Comparison of ENCODE assay signal across 20 mouse cellular contexts in genomic region chr2:32596725-32597124, GRCm38 (mm10). TPM values are rescaled to one million over a fixed set of nuclear protein-coding genes. Genes with fewer than 3 reads are reported as not detected.
DNase-seq lines count a peak whose midpoint lies in the region; ATAC-seq lines count a peak whose summit lies in the region.
"Had no signal": no experiment of that assay in that cellular context is flagged by ENCODE, and none has a peak within 500 bp of the region (broad histone marks: within the 10 kb centered on the region; RNA-seq: fewer than 3 reads in every experiment).

No protein-coding gene starts in this region.

- no peak overlapping the region for H3K4me3 ChIP-seq in hindbrain, embryonic 16.5 days (ENCODE audit: low read length)
- H3K4me3 ChIP-seq in hindbrain, embryonic 12.5 days: no peak overlapping the region
- H3K4me3 ChIP-seq: embryonic facial prominence, embryonic 10.5 days; erythroblast, embryonic 14.5 days; layer of hippocampus, adult 2 months; left cerebral cortex, adult 2 months; midbrain, embryonic 10.5 days; myocyte had no signal

- no peaks in the 10 kb centered on the region for H3K9me3 ChIP-seq in hindbrain, embryonic 16.5 days (ENCODE audit: control insufficient read depth, low read length)
- H3K9me3 ChIP-seq in hindbrain, embryonic 12.5 days (replicated peaks): no peaks in the 10 kb centered on the region
- H3K9me3 ChIP-seq: embryonic facial prominence, embryonic 10.5 days; midbrain, embryonic 10.5 days had no signal

- H3K9ac ChIP-seq in hindbrain, embryonic 16.5 days (ENCODE audit: low read depth, low read length): no peak overlapping the region
- H3K9ac ChIP-seq in hindbrain, embryonic 12.5 days: no peak overlapping the region
- H3K9ac ChIP-seq: liver, postnatal 0 days had no signal

- no peaks in the 10 kb centered on the region for H3K27me3 ChIP-seq in hindbrain, embryonic 16.5 days (replicated peaks; ENCODE audit: control insufficient read depth, insufficient read depth, low read length)
- no peaks in the 10 kb centered on the region for H3K27me3 ChIP-seq in hindbrain, embryonic 12.5 days

- no peak overlapping the region for H3K4me2 ChIP-seq in hindbrain, embryonic 16.5 days (ENCODE audit: low read length)
- H3K4me2 ChIP-seq in hindbrain, embryonic 12.5 days (replicated peaks): no peak overlapping the region
- H3K4me2 ChIP-seq: heart, embryonic 11.5 days had no signal

- H3K4me1 ChIP-seq in hindbrain, embryonic 16.5 days (ENCODE audit: control insufficient read depth, insufficient read depth, low read depth, low read length): no peaks in the 10 kb centered on the region
- H3K4me1 ChIP-seq in hindbrain, embryonic 12.5 days: peaks cover 6% of the 10 kb centered on the region; the same call in 1 of the 2 replicates

- peak; percentile 32; the same call in 1 of the 2 replicates for ATAC-seq in hindbrain, embryonic 16.5 days
- no peak for ATAC-seq in hindbrain, embryonic 12.5 days (ENCODE audit: low FRiP score)
- ATAC-seq: activated CD4-positive, CD25-positive, alpha-beta regulatory T cell, adult 4 months; inflammation-experienced regulatory T-cells, adult 6 months; liver, postnatal 0 days had no signal

- peak overlapping the region; percentile 60 for H3K27ac ChIP-seq in hindbrain, embryonic 16.5 days (ENCODE audit: low read depth, low read length)
- no peak overlapping the region for H3K27ac ChIP-seq in hindbrain, embryonic 12.5 days
- H3K27ac ChIP-seq: embryonic facial prominence, embryonic 10.5 days; layer of hippocampus, adult 2 months; left cerebral cortex, adult 2 months had no signal

- H3K36me3 ChIP-seq in hindbrain, embryonic 16.5 days (ENCODE audit: control insufficient read depth, insufficient read depth, low read length): peaks cover 5% of the 10 kb centered on the region; the same call in 1 of the 2 replicates
- H3K36me3 ChIP-seq in hindbrain, embryonic 12.5 days: peaks cover 14% of the 10 kb centered on the region; the same call in 1 of the 2 replicates

- DNase-seq in adrenal gland, postnatal 10 days: peak; percentile 55
- no peak for DNase-seq in adrenal gland, adult 8-10 months
- DNase-seq in brain, adult 2 months (ENCODE audit: low read depth, low spot score): peak; percentile 96
- peak; percentile 97 for DNase-seq in cerebellum, adult 9-10 months
- no peak for DNase-seq in kidney, postnatal 14 days
- DNase-seq in thymus, postnatal 36 days: no peak
- DNase-seq: liver, postnatal 0 days had no signal

- WGBS in hindbrain, embryonic 16.5 days: 71% methylated on average over 13 of the region's 13 CpGs
- WGBS in hindbrain, embryonic 12.5 days: 80% methylated on average over 13 of the region's 13 CpGs

RNA-seq across cellular contexts. Expression of gene St6galnac6, which starts 2.8 kb away (rescaled TPM):
- total RNA-seq in adrenal gland, postnatal 10 days (2021): 10 to 100 TPM; 55.2 to 64.1 TPM
- 10 to 100 TPM; 42.7 to 61.4 (median 51.8) TPM for total RNA-seq in adrenal gland, adult 8-10 months (2022)
- 29.5 and 35.4 TPM in 2 replicates for polyA plus RNA-seq in hindbrain, embryonic 16.5 days (2015; fragmentation: Nextera tagmentation; extraction: Ambion mirVana)
- 13.5 and 14.3 TPM in 2 replicates for polyA plus RNA-seq in hindbrain, embryonic 12.5 days (2016; fragmentation: Nextera tagmentation; extraction: Ambion mirVana)

RNA-seq across cellular contexts. Expression of gene St6galnac4, which starts 9.8 kb away (rescaled TPM):
- total RNA-seq in adrenal gland, postnatal 10 days (2021): 10 to 100 TPM; 14.3 to 14.7 TPM
- 10 to 100 TPM in 3 of 4 experiments, 1 to 10 TPM in 1; 8.5 to 18.9 (median 13.8) TPM for total RNA-seq in adrenal gland, adult 8-10 months (2022)
- polyA plus RNA-seq in hindbrain, embryonic 16.5 days (2015; fragmentation: Nextera tagmentation; extraction: Ambion mirVana): 49.6 and 54.3 TPM in 2 replicates
- polyA plus RNA-seq in hindbrain, embryonic 12.5 days (2016; fragmentation: Nextera tagmentation; extraction: Ambion mirVana): 21.5 and 22.9 TPM in 2 replicates

RNA-seq across cellular contexts. Expression of gene 9430097D07Rik, which starts 21.2 kb away (rescaled TPM):
- not detected for total RNA-seq in adrenal gland, postnatal 10 days (2021)
- not detected for total RNA-seq in adrenal gland, adult 8-10 months (2022)
- 0.72 and 1.6 TPM in 2 replicates for polyA plus RNA-seq in hindbrain, embryonic 16.5 days (2015; fragmentation: Nextera tagmentation; extraction: Ambion mirVana)
- 0.31 and 0.56 TPM in 2 replicates for polyA plus RNA-seq in hindbrain, embryonic 12.5 days (2016; fragmentation: Nextera tagmentation; extraction: Ambion mirVana)
- total RNA-seq: gastrocnemius, postnatal 4 days; heart, postnatal 25 days had no signal
- polyA plus RNA-seq: activated CD4-positive, CD25-positive, alpha-beta regulatory T cell, adult 4 months; erythroblast, embryonic 14.5 days; liver, postnatal 0 days had no signal

RNA-seq across cellular contexts. Expression of gene Pip5kl1, which starts 22.1 kb away (rescaled TPM):
- not detected for total RNA-seq in adrenal gland, postnatal 10 days (2021)
- total RNA-seq in adrenal gland, adult 8-10 months (2022): under 1 TPM in 1 of 4 experiments, not detected in 3; 0.46 TPM
- 16.9 and 20.4 TPM in 2 replicates for polyA plus RNA-seq in hindbrain, embryonic 16.5 days (2015; fragmentation: Nextera tagmentation; extraction: Ambion mirVana)
- 4.2 and 5.0 TPM in 2 replicates for polyA plus RNA-seq in hindbrain, embryonic 12.5 days (2016; fragmentation: Nextera tagmentation; extraction: Ambion mirVana)
- total RNA-seq: gastrocnemius, postnatal 4 days; heart, postnatal 25 days had no signal
- polyA plus RNA-seq: activated CD4-positive, CD25-positive, alpha-beta regulatory T cell, adult 4 months; erythroblast, embryonic 14.5 days; inflammation-experienced regulatory T-cells, adult 6 months; liver, postnatal 0 days had no signal

RNA-seq across cellular contexts. Expression of gene Ak1, which starts 24.8 kb away (rescaled TPM):
- total RNA-seq in adrenal gland, postnatal 10 days (2021): 100 to 1,000 TPM in 1 of 2 experiments, 10 to 100 TPM in 1; 71.5 to 143 TPM
- 10 to 100 TPM; 24.1 to 57.3 (median 40.1) TPM for total RNA-seq in adrenal gland, adult 8-10 months (2022)
- polyA plus RNA-seq in hindbrain, embryonic 16.5 days (2015; fragmentation: Nextera tagmentation; extraction: Ambion mirVana): 111 and 117 TPM in 2 replicates
- 40.4 and 43.2 TPM in 2 replicates for polyA plus RNA-seq in hindbrain, embryonic 12.5 days (2016; fragmentation: Nextera tagmentation; extraction: Ambion mirVana)

Comparison
In these comparisons a context has a peak if more than half of its experiments do, and no peak if none do; other contexts are left out.
1. DNase-seq: peak in adrenal gland, postnatal 10 days (single experiment), brain, adult 2 months (single experiment) and cerebellum, adult 9-10 months (single experiment); none in adrenal gland, adult 8-10 months (single experiment), kidney, postnatal 14 days (single experiment) and thymus, postnatal 36 days (0 of 2).